Mouse (Mus musculus) forebrain, embryonic 16.5 days (tissue): ENCODE measurements around the gene Retnla. TPM values are rescaled to one million over a fixed set of nuclear protein-coding genes. Genes with fewer than 3 reads are reported as not detected.

Experiments used
- ATAC-seq: fragments of 200-750 bp; cut with Nextera tagmentation; 2 replicates; pipeline ENCODE4 v1.8.0; 2017; ENCODE audit warnings: mild to moderate bottlenecking, moderate library complexity
- H3K27ac ChIP-seq: fragments of 300-500 bp; sonication (generic); 2 replicates; pipeline ENCODE4 v1.5.1; 2014; ENCODE audit warnings: low read length, control low read depth
- H3K27me3 ChIP-seq: fragments of 300-500 bp; sonication (generic); replicated peaks from 2 replicates; pipeline ENCODE4 v1.6.1; 2014; ENCODE audit warnings: low read length; ENCODE audit not compliant: control insufficient read depth, insufficient read depth
- H3K36me3 ChIP-seq: fragments of 300-500 bp; sonication (generic); 2 replicates; pipeline ENCODE4 v1.6.1; 2014; ENCODE audit not compliant: control insufficient read depth, insufficient read depth
- H3K4me1 ChIP-seq: fragments of 300-500 bp; sonication (generic); replicated peaks from 2 replicates; pipeline ENCODE4 v1.6.1; 2014; ENCODE audit warnings: low read length; ENCODE audit not compliant: control insufficient read depth, insufficient read depth
- H3K4me2 ChIP-seq: fragments of 300-500 bp; sonication (generic); 2 replicates; pipeline ENCODE4 v1.6.1; 2014; ENCODE audit warnings: mild to moderate bottlenecking, low read length, control low read depth
- H3K4me3 ChIP-seq: fragments of 300-500 bp; sonication (generic); replicated peaks from 2 replicates; pipeline ENCODE4 v1.5.1; 2014; ENCODE audit warnings: mild to moderate bottlenecking, low read length, control low read depth
- H3K9ac ChIP-seq: fragments of 300-500 bp; sonication (generic); replicated peaks from 2 replicates; pipeline ENCODE4 v1.6.1; 2014; ENCODE audit warnings: low read depth, low read length, control low read depth
- H3K9me3 ChIP-seq: fragments of 300-500 bp; sonication (generic); 2 replicates; pipeline ENCODE4 v1.6.1; 2016; ENCODE audit warnings: low read length; ENCODE audit not compliant: control insufficient read depth
- WGBS: fragments of 180-500 bp; shearing (Covaris S2); extraction: QIAGEN DNeasy Blood & Tissue Kit; methylation state at CpG from one replicate; pipeline ENCODE4 v1.1.7; 2014; 5-methylcytosine and 5-hydroxymethylcytosine counted together
- polyA plus RNA-seq: library from polyadenylated mRNA; unstranded; fragments of >200 nt; fragmentation: Nextera tagmentation; extraction: Ambion mirVana; gene quantifications from 2 replicates; pipeline ENCODE4 v1.2.1, GENCODE M21; 2015

Retnla gene
- polyA plus RNA-seq, 1 experiment from 2014 or later, result not detected

DNA sequence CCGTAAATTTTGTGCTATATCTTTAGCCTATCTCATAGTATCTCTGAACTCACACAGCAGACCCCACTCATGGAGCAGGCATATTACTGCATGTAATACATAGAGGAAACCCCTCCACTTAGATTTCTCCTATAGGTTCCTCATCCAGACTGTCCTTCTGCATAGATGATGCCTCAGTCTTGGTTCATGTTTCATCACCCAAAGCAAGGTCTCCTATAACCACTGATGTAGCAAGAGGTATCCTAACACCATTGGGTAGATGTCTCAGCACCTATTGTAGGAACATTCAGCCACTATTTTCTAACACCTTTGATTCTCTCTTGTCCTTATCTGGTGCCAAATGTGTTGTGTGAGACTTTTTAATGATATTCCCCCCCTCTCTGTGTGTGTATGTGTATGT is 29.4 kb downstream of the Retnla start:
- H3K36me3 ChIP-seq, result no peaks in the 10 kb centered on the region
- H3K9ac ChIP-seq, result no peak overlapping the region
- no peaks in the 10 kb centered on the region for H3K27me3 ChIP-seq
- H3K27ac ChIP-seq, result no peak overlapping the region
- H3K4me1 ChIP-seq, result no peaks in the 10 kb centered on the region
- no peak overlapping the region for H3K4me3 ChIP-seq
- no peaks in the 10 kb centered on the region for H3K9me3 ChIP-seq
- no peak overlapping the region for H3K4me2 ChIP-seq
- WGBS, result 92% methylated on average over 1 of the region's 1 CpGs
- ATAC-seq, result no peak

DNA sequence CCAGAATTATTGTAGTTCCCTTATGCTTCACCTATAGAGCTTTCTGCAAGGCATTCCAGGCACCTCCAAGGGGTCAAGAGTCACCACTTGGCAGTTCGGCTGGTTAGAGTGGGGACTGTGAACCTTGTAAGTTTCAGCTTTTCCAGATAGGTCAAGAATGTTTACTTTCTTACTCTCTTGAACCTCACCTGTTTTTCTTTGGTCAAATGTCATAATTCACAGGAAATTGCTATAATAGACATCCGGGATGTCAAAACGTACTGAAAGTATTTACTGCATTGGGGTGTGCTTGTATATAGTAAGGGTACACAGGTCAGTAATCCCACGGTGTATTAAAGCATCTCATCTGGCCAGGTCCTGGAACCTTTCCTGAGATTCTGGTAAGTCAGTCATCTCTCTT is 30.0 kb downstream of the Retnla start, which contains the start of gene Retnlg:
TSS of gene Retnlg (plus strand) at position 301 of the 400 bp plus-strand sequence.
- Histone ChIP-seq H3K27ac (no peak within 1 kb of the TSS), H3K4me1 (no peaks in the 10 kb centered on the region), H3K4me3 (no peak within 1 kb of the TSS), H3K36me3 (no peaks in the 10 kb centered on the region), H3K9me3 (no peaks in the 10 kb centered on the region), H3K27me3 (no peaks in the 10 kb centered on the region), H3K9ac (no peak within 1 kb of the TSS), H3K4me2 (no peak within 1 kb of the TSS)
- 90% methylated on average over 4 of the region's 4 CpGs for WGBS
- no peak for ATAC-seq

DNA sequence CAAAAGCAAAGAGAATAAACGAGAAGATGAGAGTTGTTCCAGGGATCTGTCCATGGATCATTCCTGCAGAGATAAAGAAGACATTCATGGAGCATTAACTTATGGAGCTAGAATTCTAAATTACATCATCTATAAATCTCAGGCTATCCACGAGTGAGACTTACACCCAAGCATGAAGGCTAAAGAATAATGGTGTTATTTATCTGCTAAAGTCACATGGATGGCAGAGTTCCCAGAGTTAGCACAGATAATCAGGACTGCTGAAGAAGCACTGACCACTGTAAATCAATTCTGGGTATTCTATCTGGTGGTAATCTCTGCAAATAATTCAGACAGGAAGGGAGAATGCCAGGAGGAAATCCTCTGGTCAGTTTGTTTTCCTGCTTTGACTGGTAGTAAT is 48.4 kb downstream of the Retnla start:
- no peak overlapping the region for H3K4me3 ChIP-seq
- no peak overlapping the region for H3K27ac ChIP-seq
- H3K4me1 ChIP-seq, result no peaks in the 10 kb centered on the region
- H3K36me3 ChIP-seq, result no peaks in the 10 kb centered on the region
- no peaks in the 10 kb centered on the region for H3K27me3 ChIP-seq
- no peaks in the 10 kb centered on the region for H3K9me3 ChIP-seq
- no peak overlapping the region for H3K9ac ChIP-seq
- 66% methylated on average over 2 of the region's 2 CpGs for WGBS
- no peak for ATAC-seq
- H3K4me2 ChIP-seq, result no peak overlapping the region

Other genes starting within 250 kb of the Retnla start
- not detected in 2 replicates for gene Trat1, start 70.5 kb upstream of the Retnla start, polyA plus RNA-seq
- not detected in 2 replicates for gene Retnlb, start 25.7 kb upstream of the Retnla start, polyA plus RNA-seq
- gene Retnlg, start 30.1 kb downstream of the Retnla start, polyA plus RNA-seq, result not detected in 2 replicates
- gene Dzip3, start 151.6 kb downstream of the Retnla start, polyA plus RNA-seq, result 56.1 and 58.0 TPM in 2 replicates
- gene Cip2a, start 151.6 kb downstream of the Retnla start, polyA plus RNA-seq, result 13.9 and 18.0 TPM in 2 replicates
- gene Myh15, start 214.9 kb downstream of the Retnla start, polyA plus RNA-seq, result 0.05 and 0.09 TPM in 2 replicates